Mouse (Mus musculus) liver, embryonic 12.5 days (tissue): ENCODE results near the gene Gm38655. TPM values are rescaled to one million over a fixed set of nuclear protein-coding genes. Genes with fewer than 3 reads are reported as not detected.

ENCODE experiments used
- polyA plus RNA-seq: library from polyadenylated mRNA; unstranded; fragments of >200 nt; fragmentation: Nextera tagmentation; extraction: Ambion mirVana; gene quantifications from 2 replicates; pipeline ENCODE4 v1.2.1, GENCODE M21; 2016

The Gm38655 gene
- polyA plus RNA-seq, 1 experiment from 2014 or later, result not detected

Other genes with a start within 250 kb of the Gm38655 start
- gene Mapk8ip3, start 238.5 kb downstream of the Gm38655 start, polyA plus RNA-seq, result 15.6 and 15.8 TPM in 2 replicates
- 112 and 114 TPM in 2 replicates for gene Jpt2, start 214.8 kb downstream of the Gm38655 start, polyA plus RNA-seq
- gene Cramp1l, start 159.7 kb downstream of the Gm38655 start, polyA plus RNA-seq, result 8.1 and 8.2 TPM in 2 replicates
- gene Ift140, start 159.4 kb downstream of the Gm38655 start, polyA plus RNA-seq, result 78.9 and 79.3 TPM in 2 replicates
- gene Tmem204, start 91.9 kb downstream of the Gm38655 start, polyA plus RNA-seq, result 6.1 and 7.2 TPM in 2 replicates
- 25.6 and 28.6 TPM in 2 replicates for gene Telo2, start 59.5 kb downstream of the Gm38655 start, polyA plus RNA-seq
- gene Ptx4, start 54.7 kb downstream of the Gm38655 start, polyA plus RNA-seq, result not detected in 2 replicates
- 13.7 and 14.8 TPM in 2 replicates for gene Clcn7, start 42.1 kb downstream of the Gm38655 start, polyA plus RNA-seq
- not detected in 2 replicates for gene Ccdc154, start 13.0 kb downstream of the Gm38655 start, polyA plus RNA-seq
- gene BC003965, start 9.1 kb upstream of the Gm38655 start, polyA plus RNA-seq, result 28.8 and 32.1 TPM in 2 replicates
- gene Unkl, start 12.9 kb upstream of the Gm38655 start, polyA plus RNA-seq, result 15.0 and 17.7 TPM in 2 replicates
- 22.2 and 24.4 TPM in 2 replicates for gene Gnptg, start 64.7 kb upstream of the Gm38655 start, polyA plus RNA-seq
- 32.6 and 33.3 TPM in 2 replicates for gene Tsr3, start 64.7 kb upstream of the Gm38655 start, polyA plus RNA-seq
- 0.30 and 0.44 TPM in 2 replicates for gene Baiap3, start 80.9 kb upstream of the Gm38655 start, polyA plus RNA-seq
- 437 and 442 TPM in 2 replicates for gene Ube2i, start 99.2 kb upstream of the Gm38655 start, polyA plus RNA-seq
- gene Prss34, start 122.9 kb upstream of the Gm38655 start, polyA plus RNA-seq, result not detected in 2 replicates
- not detected in 2 replicates for gene Prss28, start 133.2 kb upstream of the Gm38655 start, polyA plus RNA-seq
- gene Prss29, start 143.2 kb upstream of the Gm38655 start, polyA plus RNA-seq, result not detected in 2 replicates
- not detected in 2 replicates for gene Tpsab1, start 170.1 kb upstream of the Gm38655 start, polyA plus RNA-seq
- gene Tpsb2, start 190.8 kb upstream of the Gm38655 start, polyA plus RNA-seq, result 0.29 TPM in 1 of 2 replicates, not detected in the other
- gene Tpsg1, start 193.8 kb upstream of the Gm38655 start, polyA plus RNA-seq, result 0.42 and 0.69 TPM in 2 replicates